Mouse (Mus musculus) kidney, adult 2 months (tissue): Measurements from ENCODE around the gene Adora2a.

Experiments
- CTCF ChIP-seq: fragments of 200-500 bp; conservative IDR thresholded peaks from 2 replicates; pipeline ENCODE4 v1.5.1; 2011; ENCODE audit warnings: low read depth, mild to moderate bottlenecking, control low read depth, low read length, moderate library complexity, mixed read lengths; ENCODE audit not compliant: insufficient read depth, insufficient read length
- POLR2A ChIP-seq: fragments of 200-500 bp; IDR thresholded peaks from one replicate; pipeline ENCODE4 v1.6.1; 2011; ENCODE audit warnings: low read depth, low read length, control low read depth

- TF ChIP-seq POLR2A (no peak), CTCF (peak; percentile 49)
Measured at GRCm38 (mm10) chr10:75277501-75277900, 39.2 kb upstream of the Adora2a start.
